Mouse (Mus musculus) liver, postnatal 0 days (tissue): ENCODE measurements around the gene Edc3. TPM values are rescaled to one million over a fixed set of nuclear protein-coding genes. Genes with fewer than 3 reads are reported as not detected.

Experiments used
- ATAC-seq: fragments of 200-750 bp; cut with Nextera tagmentation; 2 replicates; pipeline ENCODE4 v1.8.0; 2017; ENCODE audit warnings: mild to moderate bottlenecking, moderate library complexity
- DNase-seq: peaks from one replicate; pipeline ENCODE4 v3.0.0-alpha.2; 2016
- H3K27ac ChIP-seq: fragments of 300-500 bp; sonication (generic); 2 replicates; pipeline ENCODE4 v1.5.1; 2014; ENCODE audit warnings: antibody characterized with exemption, moderate library complexity, mild to moderate bottlenecking, low read depth
- H3K27me3 ChIP-seq: fragments of 300-500 bp; sonication (generic); 2 replicates; pipeline ENCODE4 v1.6.1; 2014; ENCODE audit warnings: low read length, control low read depth, mixed read lengths; ENCODE audit not compliant: insufficient read depth
- H3K36me3 ChIP-seq: fragments of 300-500 bp; sonication (generic); replicated peaks from 2 replicates; pipeline ENCODE4 v1.6.1; 2014; ENCODE audit warnings: mild to moderate bottlenecking, control low read depth, low read length, moderate library complexity, mixed read lengths; ENCODE audit not compliant: insufficient read depth
- H3K4me1 ChIP-seq: fragments of 300-500 bp; sonication (generic); 2 replicates; pipeline ENCODE4 v1.6.1; 2014; ENCODE audit warnings: antibody characterized with exemption, mild to moderate bottlenecking, control low read depth; ENCODE audit not compliant: insufficient read depth
- H3K4me2 ChIP-seq: fragments of 300-500 bp; sonication (generic); 2 replicates; pipeline ENCODE4 v1.6.1; 2014; ENCODE audit warnings: low read depth, mild to moderate bottlenecking, low read length, moderate library complexity, mixed read lengths
- H3K4me3 ChIP-seq: fragments of 300-500 bp; sonication (generic); 2 replicates; pipeline ENCODE4 v1.5.1; 2014; ENCODE audit warnings: low read depth, low read length
- H3K9ac ChIP-seq: fragments of 300-500 bp; sonication (generic); replicated peaks from 2 replicates; pipeline ENCODE4 v1.6.1; 2014; ENCODE audit warnings: mild to moderate bottlenecking, moderate library complexity
- H3K9me3 ChIP-seq: fragments of 300-500 bp; sonication (generic); 2 replicates; pipeline ENCODE4 v1.6.1; 2016; ENCODE audit warnings: mild to moderate bottlenecking, control low read depth, low read length, mixed read lengths
- CTCF ChIP-seq: sonication (generic); IDR thresholded peaks from 2 replicates; pipeline ENCODE4 v1.5.1; 2016; ENCODE audit warnings: antibody characterized with exemption, low read depth
- EP300 ChIP-seq: IDR thresholded peaks from 2 replicates; pipeline ENCODE4 v1.6.1; 2016; ENCODE audit warnings: antibody characterized with exemption, low read depth, mild to moderate bottlenecking
- WGBS: fragments of 180-500 bp; shearing (Covaris S2); extraction: QIAGEN DNeasy Blood & Tissue Kit; methylation state at CpG from one replicate; pipeline ENCODE4 v1.1.7; 2014; ENCODE audit not compliant: insufficient replicate concordance; 5-methylcytosine and 5-hydroxymethylcytosine counted together
- polyA plus RNA-seq: library from polyadenylated mRNA; unstranded; fragments of >200 nt; fragmentation: Nextera tagmentation; extraction: Ambion mirVana; gene quantifications from 2 replicates; pipeline ENCODE4 v1.2.1, GENCODE M21; 2015

Edc3 gene
- polyA plus RNA-seq, 1 experiment from 2014 or later: 13.2 TPM

GRCm38 (mm10) chr9:57712194-57712593, 3.9 kb downstream of the Edc3 start:
- DNase-seq (no peak), ATAC-seq (no peak)
- 74% methylated on average over 2 of the region's 2 CpGs for WGBS
- peaks cover 33% of the 10 kb centered on the region for H3K36me3 ChIP-seq
- H3K4me1 ChIP-seq: peaks cover 3% of the 10 kb centered on the region; the same call in 1 of the 2 replicates
- H3K9me3 ChIP-seq: no peaks in the 10 kb centered on the region
- no peak overlapping the region for H3K9ac ChIP-seq
- no peaks in the 10 kb centered on the region for H3K27me3 ChIP-seq
- H3K27ac ChIP-seq: no peak overlapping the region
- TF ChIP-seq CTCF: peak; percentile 46
- TF ChIP-seq EP300: no peak
- H3K4me3 ChIP-seq: no peak overlapping the region
- no peak overlapping the region for H3K4me2 ChIP-seq

GRCm38 (mm10) chr9:57718408-57718807, 10.1 kb downstream of the Edc3 start:
- Histone ChIP-seq H3K9ac (no peak overlapping the region), H3K9me3 (no peaks in the 10 kb centered on the region), H3K27ac (no peak overlapping the region), H3K27me3 (no peaks in the 10 kb centered on the region), H3K4me3 (no peak overlapping the region), H3K4me2 (no peak overlapping the region), H3K36me3 (peaks cover 61% of the 10 kb centered on the region), H3K4me1 (peaks cover 12% of the 10 kb centered on the region)
- WGBS: 87% methylated on average over 7 of the region's 7 CpGs
- DNase-seq (no peak), ATAC-seq (no peak)
- TF ChIP-seq CTCF (no peak), EP300 (no peak)

DNA sequence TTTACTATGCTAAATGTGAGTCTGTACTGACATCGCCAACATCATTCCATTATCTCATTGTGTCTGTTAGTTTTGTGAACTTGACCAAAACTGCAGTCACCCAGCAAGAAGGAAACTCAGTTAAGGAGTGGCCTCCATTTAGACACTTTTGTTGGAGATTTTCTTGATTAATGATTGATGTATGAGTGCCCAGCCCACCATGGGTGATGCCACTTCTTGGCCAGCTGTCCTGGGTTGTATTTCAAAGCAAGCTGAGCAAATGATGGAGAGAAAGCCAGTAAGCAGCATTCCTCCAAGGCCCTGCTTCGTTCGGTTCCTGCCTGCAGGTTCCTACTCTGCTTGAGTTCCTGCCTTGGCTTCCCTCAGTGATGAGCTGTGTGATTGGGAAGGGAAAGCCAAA, 12.4 kb downstream of the Edc3 start:
- H3K36me3 ChIP-seq: peaks cover 42% of the 10 kb centered on the region
- H3K4me3 ChIP-seq: no peak overlapping the region
- DNase-seq (no peak), ATAC-seq (no peak)
- no peak overlapping the region for H3K27ac ChIP-seq
- H3K9ac ChIP-seq: no peak overlapping the region
- TF ChIP-seq EP300: no peak
- TF ChIP-seq CTCF: no peak
- no peaks in the 10 kb centered on the region for H3K27me3 ChIP-seq
- H3K9me3 ChIP-seq: no peaks in the 10 kb centered on the region
- H3K4me1 ChIP-seq: peaks cover 18% of the 10 kb centered on the region
- 87% methylated on average over 3 of the region's 3 CpGs for WGBS
- H3K4me2 ChIP-seq: no peak overlapping the region

DNA sequence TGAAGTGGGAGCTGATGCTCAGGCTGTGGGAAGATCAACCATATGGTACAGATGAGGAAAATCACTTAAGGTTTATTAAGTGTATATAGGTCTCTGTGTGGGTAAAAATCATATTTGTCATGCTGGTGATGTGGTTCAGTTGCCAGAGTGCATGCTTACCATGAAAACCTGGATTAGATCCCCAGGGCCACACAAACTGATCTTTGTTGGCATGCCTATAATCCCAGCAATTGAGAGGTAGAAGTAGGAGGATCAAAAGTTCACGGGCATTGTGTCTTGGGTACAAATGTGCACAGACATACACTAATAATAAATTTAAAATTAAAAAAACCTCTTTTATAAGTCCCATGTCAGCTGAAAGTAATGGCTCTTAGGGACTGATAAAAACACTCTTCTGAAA, 14.0 kb downstream of the Edc3 start:
- TF ChIP-seq EP300 (no peak), CTCF (no peak)
- ATAC-seq (no peak), DNase-seq (no peak)
- Histone ChIP-seq H3K4me3 (no peak overlapping the region), H3K27me3 (no peaks in the 10 kb centered on the region), H3K36me3 (peaks cover 39% of the 10 kb centered on the region), H3K9ac (no peak overlapping the region), H3K4me1 (peaks cover 20% of the 10 kb centered on the region), H3K9me3 (no peaks in the 10 kb centered on the region), H3K4me2 (no peak overlapping the region), H3K27ac (peak overlapping the region; percentile 84)
- WGBS: 89% methylated on average over 1 of the region's 1 CpGs

DNA sequence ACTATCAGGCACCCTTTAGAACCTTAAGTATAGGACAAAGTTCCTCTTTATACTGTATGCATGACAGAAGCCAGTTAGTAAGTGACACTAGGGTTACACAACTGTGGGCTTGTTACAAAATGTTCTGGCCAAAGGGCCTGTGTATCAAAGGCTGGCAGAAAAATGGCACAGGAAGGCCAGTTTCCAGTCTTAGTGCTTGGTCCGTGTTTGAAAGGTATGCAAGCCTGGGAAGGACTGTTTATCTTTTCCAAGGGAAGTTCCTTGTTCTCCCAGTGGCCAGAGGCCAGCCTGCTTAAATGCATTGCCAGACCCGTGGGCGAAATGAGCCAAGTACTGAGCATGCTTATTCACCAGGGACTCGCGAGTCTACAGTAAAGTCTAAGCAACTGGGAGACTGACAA, 15.0 kb downstream of the Edc3 start:
- no peak overlapping the region for H3K9ac ChIP-seq
- TF ChIP-seq CTCF (no peak), EP300 (peak; percentile 92)
- peaks cover 20% of the 10 kb centered on the region for H3K4me1 ChIP-seq
- H3K36me3 ChIP-seq: peaks cover 40% of the 10 kb centered on the region
- ATAC-seq (peak; percentile 93), DNase-seq (peak; percentile 50)
- H3K27me3 ChIP-seq: no peaks in the 10 kb centered on the region
- peak overlapping the region; percentile 84 for H3K27ac ChIP-seq
- no peak overlapping the region for H3K4me3 ChIP-seq
- H3K9me3 ChIP-seq: no peaks in the 10 kb centered on the region
- WGBS: 31% methylated on average over 5 of the region's 5 CpGs
- peak overlapping the region; percentile 26; the same call in 1 of the 2 replicates for H3K4me2 ChIP-seq

- Histone ChIP-seq H3K9ac (no peak overlapping the region), H3K4me2 (0 out of 2 replicates have a peak overlapping the region, but pooled peaks have one; percentile 26), H3K27ac (peak overlapping the region; percentile 84), H3K4me3 (no peak overlapping the region), H3K27me3 (no peaks in the 10 kb centered on the region), H3K9me3 (no peaks in the 10 kb centered on the region), H3K4me1 (peaks cover 20% of the 10 kb centered on the region), H3K36me3 (peaks cover 35% of the 10 kb centered on the region)
- TF ChIP-seq EP300: no peak
- TF ChIP-seq CTCF: no peak
- DNase-seq (no peak), ATAC-seq (peak; percentile 33; the same call in 1 of the 2 replicates)
- WGBS: 68% methylated on average over 5 of the region's 5 CpGs
Observed at GRCm38 (mm10) chr9:57723796-57724195, 15.5 kb downstream of the Edc3 start.

DNA sequence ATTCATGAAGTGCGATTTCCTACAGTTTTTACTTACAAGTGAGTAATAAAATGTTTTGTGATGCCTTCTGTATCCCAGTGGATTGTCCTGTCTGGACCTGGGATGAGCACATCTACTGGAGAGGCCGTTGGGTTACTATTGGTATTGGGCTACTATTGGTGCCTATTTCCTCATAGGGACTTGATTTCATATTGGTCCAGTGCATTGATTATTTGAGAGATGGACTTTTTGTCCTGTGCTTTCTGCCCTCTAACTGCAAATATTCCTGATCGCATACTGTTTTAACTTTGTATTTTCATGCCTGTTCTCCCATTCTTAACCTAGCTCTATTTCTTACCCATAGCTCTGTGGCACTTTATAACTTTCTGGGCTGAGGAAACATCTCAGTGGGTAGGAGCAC, 16.4 kb downstream of the Edc3 start:
- TF ChIP-seq EP300: peak; percentile 17; the same call in 1 of the 2 replicates
- TF ChIP-seq CTCF: no peak
- Histone ChIP-seq H3K4me3 (no peak overlapping the region), H3K4me1 (peaks cover 20% of the 10 kb centered on the region), H3K27ac (peak overlapping the region; percentile 84), H3K9ac (no peak overlapping the region), H3K27me3 (no peaks in the 10 kb centered on the region), H3K4me2 (no peak overlapping the region), H3K36me3 (peaks cover 38% of the 10 kb centered on the region), H3K9me3 (no peaks in the 10 kb centered on the region)
- 79% methylated on average over 3 of the region's 3 CpGs for WGBS
- 0 out of 2 replicates have a peak, but pooled peaks have one; percentile 33 for ATAC-seq
- no peak for DNase-seq
